Mouse (Mus musculus): Measurements from ENCODE around the gene Arhgap15.

- no peak for TF ChIP-seq TAL1 (IDR thresholded peaks at IDR 0.05; ENCODE audit: low read length)
- no peak for TF ChIP-seq ETS1 (IDR thresholded peaks at IDR 0.05; ENCODE audit: low read depth, low read length)
- no peak for TF ChIP-seq MEF2A (IDR thresholded peaks at IDR 0.05; ENCODE audit: extremely low read depth, insufficient replicate concordance, low read depth, low read length, poor library complexity, severe bottlenecking)
- no peak for TF ChIP-seq EP300 (IDR thresholded peaks at IDR 0.05; ENCODE audit: low read depth in 1 of 2, low read length in 2 of 2)
- no peak for TF ChIP-seq CTCF (IDR thresholded peaks at IDR 0.05 in 2 of 3, conservative IDR thresholded peaks at IDR 0.05 in 1 of 3; ENCODE audit: control insufficient read depth in 1 of 3, insufficient read depth in 1 of 3, low read depth in 2 of 3, low read length in 3 of 3, poor library complexity in 1 of 3, severe bottlenecking in 1 of 3)
- no peak for TF ChIP-seq POLR2AphosphoS2 (IDR thresholded peaks at IDR 0.05; ENCODE audit: low read length)
- no peak for TF ChIP-seq POLR2AphosphoS5 (IDR thresholded peaks at IDR 0.05; ENCODE audit: borderline replicate concordance, low read depth, low read length)
- no peak for TF ChIP-seq TCF12 (IDR thresholded peaks at IDR 0.05; ENCODE audit: low read depth, low read length)
- TF ChIP-seq JUND (IDR thresholded peaks at IDR 0.05; ENCODE audit: low read depth, low read length), result no peak
- TF ChIP-seq POLR2A (IDR thresholded peaks at IDR 0.05; ENCODE audit: control insufficient read depth in 1 of 2, insufficient read depth in 1 of 2, low read depth in 1 of 2, low read length in 2 of 2, poor library complexity in 1 of 2), result no peak
- TF ChIP-seq BHLHE40 (IDR thresholded peaks at IDR 0.05; ENCODE audit: borderline replicate concordance, low read depth, low read length), result no peak
- no peak for TF ChIP-seq ZMIZ1 (IDR thresholded peaks at IDR 0.05; ENCODE audit: low read depth, low read length)
- TF ChIP-seq ZC3H11A (IDR thresholded peaks at IDR 0.05; ENCODE audit: low read depth, low read length), result no peak
- no peak for TF ChIP-seq MAFK (IDR thresholded peaks at IDR 0.05; ENCODE audit: borderline replicate concordance, low read depth, low read length)
Observed at GRCm38 (mm10) chr2:44102351-44102750, 353.7 kb downstream of the Arhgap15 start.
